Mouse (Mus musculus) erythroblast, embryonic 14.5 days (primary cell): ENCODE measurements around the gene Thap7. TPM values are rescaled to one million over a fixed set of nuclear protein-coding genes. Genes with fewer than 3 reads are reported as not detected.
"Not testable (repeated sequence)": the region's sequence is repeated elsewhere in the genome, so short reads cannot be mapped to it uniquely, and the experiment has no call there.

Experiments used
- H3K27me3 ChIP-seq: 2 replicates; pipeline ENCODE4 v1.6.1; 2012; ENCODE audit warnings: inconsistent platforms; ENCODE audit not compliant: control insufficient read depth
- H3K36me3 ChIP-seq: 2 replicates; pipeline ENCODE4 v1.6.1; 2012; ENCODE audit warnings: mild to moderate bottlenecking, inconsistent platforms; ENCODE audit not compliant: control insufficient read depth
- H3K4me1 ChIP-seq: 2 replicates; pipeline ENCODE4 v1.6.1; 2012; ENCODE audit warnings: inconsistent platforms; ENCODE audit not compliant: control insufficient read depth
- H3K4me3 ChIP-seq: replicated peaks from 2 replicates; pipeline ENCODE3; 2012; ENCODE audit warnings: moderate library complexity, mild to moderate bottlenecking, inconsistent platforms
- H3K9me3 ChIP-seq: 2 replicates; pipeline ENCODE4 v1.6.1; 2012; ENCODE audit warnings: low read length, inconsistent platforms, mixed read lengths; ENCODE audit not compliant: control insufficient read depth
- GATA1 ChIP-seq: IDR thresholded peaks from 2 replicates; pipeline ENCODE4 v1.6.1; 2012; ENCODE audit warnings: low read length, inconsistent platforms, mixed read lengths
- TAL1 ChIP-seq: IDR thresholded peaks from 3 replicates; pipeline ENCODE4 v1.6.1; 2012; ENCODE audit warnings: low read length, inconsistent platforms, mixed read lengths
- polyA plus RNA-seq: library from polyadenylated mRNA; stranded (reverse); fragments of >175 nt; gene quantifications from 2 replicates; pipeline ENCODE4 v1.2.3, GENCODE M21; 2012

The Thap7 gene
- polyA plus RNA-seq, 1 experiment = 13.7 TPM

GRCm38 (mm10) chr16:17524156-17524555, 6.8 kb downstream of the Thap7 start:
- H3K4me1 ChIP-seq = peaks cover 5% of the 10 kb centered on the region
- no peaks in the 10 kb centered on the region for H3K9me3 ChIP-seq
- peaks cover 98% of the 10 kb centered on the region for H3K36me3 ChIP-seq
- no peak for TF ChIP-seq GATA1
- no peak for TF ChIP-seq TAL1
- H3K27me3 ChIP-seq = no peaks in the 10 kb centered on the region
- H3K4me3 ChIP-seq = no peak overlapping the region

DNA sequence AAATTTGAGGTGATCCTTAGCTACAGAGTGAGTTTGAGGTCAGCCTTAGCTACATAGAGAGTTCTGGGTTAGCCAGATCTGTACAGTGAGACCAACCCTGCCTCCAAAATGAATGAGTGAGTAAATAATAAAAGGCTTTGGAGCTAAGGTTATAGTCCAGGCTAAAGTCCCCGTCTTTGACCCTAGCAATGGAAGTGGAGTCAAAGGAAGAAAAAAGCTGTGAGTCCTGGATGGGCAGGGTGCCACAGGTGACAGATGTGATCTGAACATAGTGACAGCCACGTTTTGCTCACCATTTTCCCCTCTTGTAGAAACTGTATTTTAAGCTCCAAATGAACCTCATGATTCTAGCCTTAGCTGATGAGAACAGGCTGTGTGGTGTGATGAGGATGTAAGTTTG, 12.0 kb downstream of the Thap7 start:
- H3K4me1 ChIP-seq = no peaks in the 10 kb centered on the region
- H3K27me3 ChIP-seq = no peaks in the 10 kb centered on the region
- TF ChIP-seq TAL1 (no peak), GATA1 (no peak)

GRCm38 (mm10) chr16:17511431-17511830, 19.5 kb downstream of the Thap7 start:
- no peaks in the 10 kb centered on the region for H3K9me3 ChIP-seq
- TF ChIP-seq GATA1 (no peak), TAL1 (no peak)
- H3K4me3 ChIP-seq = no peak overlapping the region
- peaks cover 39% of the 10 kb centered on the region for H3K4me1 ChIP-seq
- peaks cover 61% of the 10 kb centered on the region for H3K36me3 ChIP-seq
- no peaks in the 10 kb centered on the region; the same call in 1 of the 2 replicates for H3K27me3 ChIP-seq

More for the DNA sequence above, 12.0 kb downstream of the Thap7 start:
- Histone ChIP-seq H3K9me3 (no peaks in the 10 kb centered on the region), H3K36me3 (peaks cover 94% of the 10 kb centered on the region), H3K4me3 (no peak overlapping the region)

DNA sequence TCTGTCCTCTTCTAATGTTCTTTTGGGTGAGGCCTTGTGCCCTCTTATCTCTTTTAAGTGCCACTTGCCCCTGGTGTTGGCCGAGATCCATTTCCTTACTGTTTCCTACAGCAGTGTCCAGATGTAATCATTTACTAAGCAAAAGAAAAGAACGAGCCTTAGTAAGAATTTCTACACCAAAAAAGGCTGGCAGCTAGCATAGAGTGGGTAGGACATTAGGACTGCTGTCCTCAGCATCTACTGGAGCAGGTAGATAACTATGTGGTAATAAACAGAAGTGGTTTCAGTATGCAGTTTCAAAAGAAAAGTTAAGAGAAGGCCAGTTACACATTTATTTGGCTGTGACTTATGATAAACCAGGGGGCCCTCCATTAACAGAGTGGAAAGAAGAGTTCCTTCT, 20.2 kb downstream of the Thap7 start:
- H3K27me3 ChIP-seq = peaks cover 6% of the 10 kb centered on the region
- peaks cover 54% of the 10 kb centered on the region for H3K36me3 ChIP-seq
- H3K4me3 ChIP-seq = peak overlapping the region; percentile 83
- no peak for TF ChIP-seq GATA1
- no peak for TF ChIP-seq TAL1
- H3K4me1 ChIP-seq = peaks cover 39% of the 10 kb centered on the region
- no peaks in the 10 kb centered on the region for H3K9me3 ChIP-seq

DNA sequence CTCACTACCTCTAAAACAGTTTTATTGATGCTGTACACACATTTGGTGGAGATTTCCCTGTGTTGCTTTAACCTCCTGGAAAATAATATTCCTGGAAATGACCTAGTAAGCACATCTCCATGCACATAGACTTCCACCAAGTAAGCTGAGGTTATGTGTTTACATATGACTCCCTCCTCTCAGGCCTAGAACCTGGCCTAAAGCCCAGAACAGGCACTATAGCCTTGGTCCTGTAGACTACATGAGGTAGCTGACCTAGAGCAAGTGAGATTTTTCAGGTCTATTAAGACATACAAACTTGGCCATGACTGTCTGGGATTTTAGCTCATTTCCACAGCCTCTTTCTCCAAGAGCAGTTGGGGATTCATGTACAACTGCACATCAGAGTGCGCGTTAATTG, 20.8 kb downstream of the Thap7 start:
- Histone ChIP-seq H3K9me3 (no peaks in the 10 kb centered on the region), H3K4me1 (peaks cover 39% of the 10 kb centered on the region), H3K36me3 (peaks cover 48% of the 10 kb centered on the region), H3K4me3 (peak overlapping the region; percentile 83), H3K27me3 (peaks cover 10% of the 10 kb centered on the region)
- TF ChIP-seq TAL1 = no peak
- no peak for TF ChIP-seq GATA1

- peaks cover 18% of the 10 kb centered on the region for H3K27me3 ChIP-seq
- TF ChIP-seq GATA1 (no peak), TAL1 (no peak)
- H3K36me3 ChIP-seq = peaks cover 41% of the 10 kb centered on the region
- peak overlapping the region; percentile 83 for H3K4me3 ChIP-seq
- H3K4me1 ChIP-seq = peaks cover 39% of the 10 kb centered on the region
- no peaks in the 10 kb centered on the region for H3K9me3 ChIP-seq
These were observed 21.7 kb downstream of the Thap7 start for GRCm38 (mm10) chr16:17509240-17509597.

DNA sequence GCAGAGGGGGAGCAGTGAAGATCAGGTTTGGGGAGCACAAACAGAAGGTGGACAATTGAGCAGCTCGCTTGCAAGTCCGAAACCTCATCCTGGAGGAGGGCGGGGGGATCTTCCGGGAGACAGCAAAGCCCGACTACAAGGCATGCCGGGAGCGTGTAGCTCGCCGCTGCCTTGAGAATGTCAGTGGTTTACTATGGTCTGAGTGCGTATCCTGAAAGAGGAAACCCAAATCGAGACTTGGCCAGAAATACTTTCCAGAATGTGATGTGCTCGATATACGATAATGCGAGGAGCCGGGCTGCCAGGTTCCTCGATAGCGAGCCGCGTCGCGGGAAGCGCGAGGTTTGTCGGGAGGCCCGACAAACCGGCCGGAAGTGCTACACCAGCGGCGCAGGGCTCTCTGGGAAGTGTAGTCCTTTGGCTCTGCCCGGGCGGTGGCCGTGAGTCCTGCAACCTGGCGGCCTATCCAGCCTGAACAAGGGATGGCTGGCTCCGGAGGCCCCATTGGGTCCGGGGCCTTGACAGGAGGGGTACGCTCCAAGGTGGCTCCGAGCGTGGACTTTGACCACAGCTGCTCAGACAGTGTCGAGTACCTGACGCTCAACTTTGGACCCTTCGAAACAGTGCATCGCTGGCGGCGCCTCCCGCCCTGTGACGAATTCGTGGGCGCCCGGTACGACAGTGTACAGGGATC, 22.2 kb downstream of the Thap7 start, which contains the start of gene Lztr1:
Lztr1 (plus strand) TSS at position 143 of the 694 bp plus-strand sequence.
- H3K4me3 ChIP-seq = peak within 1 kb of the TSS; percentile 83
- no peaks in the 10 kb centered on the region for H3K9me3 ChIP-seq
- peaks cover 39% of the 10 kb centered on the region for H3K4me1 ChIP-seq
- no peak for TF ChIP-seq TAL1
- no peak for TF ChIP-seq GATA1
- peaks cover 37% of the 10 kb centered on the region for H3K36me3 ChIP-seq
- H3K27me3 ChIP-seq = peaks cover 22% of the 10 kb centered on the region

GRCm38 (mm10) chr16:17508031-17508430, 22.9 kb downstream of the Thap7 start:
- H3K36me3 ChIP-seq = peaks cover 30% of the 10 kb centered on the region
- H3K4me1 ChIP-seq = peaks cover 39% of the 10 kb centered on the region
- H3K9me3 ChIP-seq = not testable (repeated sequence)
- H3K27me3 ChIP-seq = peaks cover 29% of the 10 kb centered on the region
- peak overlapping the region; percentile 83 for H3K4me3 ChIP-seq

DNA sequence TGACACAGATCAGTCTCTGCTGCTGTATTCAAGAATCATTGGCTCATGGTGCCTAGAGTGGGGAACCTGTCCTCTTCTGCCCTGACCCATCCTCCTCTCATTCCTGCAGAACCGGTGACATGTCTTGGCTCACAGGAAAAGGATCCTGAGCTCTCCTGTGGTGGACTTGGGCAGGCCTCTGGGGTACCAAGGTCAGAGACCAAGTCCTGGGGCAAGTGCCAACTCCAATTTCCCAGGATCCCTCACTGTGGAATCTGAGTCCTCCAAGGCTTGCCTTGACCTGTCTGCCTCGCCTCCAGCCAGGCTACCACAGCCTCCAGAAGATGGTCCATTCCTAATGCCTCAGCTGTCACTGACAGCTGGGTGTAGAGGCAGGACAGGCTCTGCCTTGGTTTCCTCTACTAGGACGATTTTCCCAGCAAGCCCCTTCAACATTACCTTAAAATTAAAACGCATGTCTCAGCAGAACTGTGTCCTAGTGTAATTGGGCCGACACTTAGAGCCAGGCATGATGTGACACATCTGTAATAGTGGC, 23.9 kb downstream of the Thap7 start:
- Histone ChIP-seq H3K4me1 (peaks cover 34% of the 10 kb centered on the region), H3K27me3 (peaks cover 34% of the 10 kb centered on the region), H3K4me3 (no peak overlapping the region), H3K9me3 (no peaks in the 10 kb centered on the region), H3K36me3 (peaks cover 21% of the 10 kb centered on the region)
- TF ChIP-seq TAL1 = no peak
- TF ChIP-seq GATA1 = no peak
